Mouse (Mus musculus) embryonic fibroblast, embryonic 13.5 days (primary cell): ENCODE results near the gene Scly. TPM values are rescaled to one million over a fixed set of nuclear protein-coding genes. Genes with fewer than 3 reads are reported as not detected.

Experiments
- H3K27ac ChIP-seq: 2 replicates; pipeline ENCODE4 v1.5.1; 2012; ENCODE audit warnings: low read length, control low read depth, inconsistent platforms; ENCODE audit not compliant: insufficient read depth
- H3K4me1 ChIP-seq: 2 replicates; pipeline ENCODE4 v1.6.1; 2011; ENCODE audit warnings: low read length; ENCODE audit not compliant: control insufficient read depth, insufficient read depth
- H3K4me3 ChIP-seq: 2 replicates; pipeline ENCODE4 v1.5.1; 2011; ENCODE audit warnings: mild to moderate bottlenecking, control low read depth, low read length; ENCODE audit not compliant: insufficient read depth
- CTCF ChIP-seq: IDR thresholded peaks from 2 replicates; pipeline ENCODE4 v1.5.1; 2011; ENCODE audit warnings: mild to moderate bottlenecking, control low read depth, low read length, moderate library complexity, borderline replicate concordance; ENCODE audit not compliant: insufficient read depth
- POLR2A ChIP-seq: IDR thresholded peaks from 2 replicates; pipeline ENCODE4 v1.6.1; 2011; ENCODE audit warnings: low read depth, mild to moderate bottlenecking, control low read depth, low read length, moderate library complexity
- polyA plus RNA-seq: library from polyadenylated mRNA; stranded (reverse); fragments of >200 nt; gene quantifications from 2 replicates; pipeline ENCODE4 v1.2.4, GENCODE M21; 2011; ENCODE audit warnings: low read depth; ENCODE audit not compliant: missing spikeins, insufficient read length

Scly gene
- polyA plus RNA-seq, 1 experiment = 6.4 TPM

- Histone ChIP-seq H3K4me1 (no peaks in the 10 kb centered on the region), H3K27ac (no peak overlapping the region), H3K4me3 (no peak overlapping the region)
- TF ChIP-seq POLR2A = no peak
- no peak for TF ChIP-seq CTCF
Measured at GRCm38 (mm10) chr1:91370055-91370454, 71.9 kb downstream of the Scly start.

Other genes with a start within 250 kb of the Scly start
- gene Rbm44, start 153.2 kb upstream of the Scly start, polyA plus RNA-seq = 0.27 TPM in 1 of 2 replicates, not detected in the other
- 5.7 and 7.6 TPM in 2 replicates for gene Ramp1, start 118.5 kb upstream of the Scly start, polyA plus RNA-seq
- gene Ube2f, start 48.0 kb upstream of the Scly start, polyA plus RNA-seq = 59.0 and 71.7 TPM in 2 replicates
- gene Espnl, start 23.7 kb downstream of the Scly start, polyA plus RNA-seq = not detected in 2 replicates
- gene Klhl30, start 52.7 kb downstream of the Scly start, polyA plus RNA-seq = 0.23 and 0.58 TPM in 2 replicates
- 6.1 and 10.8 TPM in 2 replicates for gene Erfe, start 68.1 kb downstream of the Scly start, polyA plus RNA-seq
- gene Ilkap, start 100.5 kb downstream of the Scly start, polyA plus RNA-seq = 64.5 and 66.5 TPM in 2 replicates
- gene Hes6, start 115.7 kb downstream of the Scly start, polyA plus RNA-seq = 9.2 and 9.9 TPM in 2 replicates
- gene Per2, start 161.0 kb downstream of the Scly start, polyA plus RNA-seq = 2.5 and 7.4 TPM in 2 replicates
- gene Traf3ip1, start 196.3 kb downstream of the Scly start, polyA plus RNA-seq = 8.0 and 8.8 TPM in 2 replicates
- gene Asb1, start 242.2 kb downstream of the Scly start, polyA plus RNA-seq = 8.2 and 9.8 TPM in 2 replicates